Mouse (Mus musculus) olfactory bulb, adult 2 months (tissue): ENCODE data around the gene Gm49391. TPM values are rescaled to one million over a fixed set of nuclear protein-coding genes. Genes with fewer than 3 reads are reported as not detected.

Source experiments
- H3K27ac ChIP-seq: fragments of 200-500 bp; 2 replicates; pipeline ENCODE4 v1.5.1; 2012; ENCODE audit warnings: low read depth, low read length; ENCODE audit not compliant: insufficient read depth
- H3K4me1 ChIP-seq: fragments of 200-500 bp; 2 replicates; pipeline ENCODE4 v1.6.1; 2012; ENCODE audit warnings: low read length; ENCODE audit not compliant: control insufficient read depth, insufficient read depth
- H3K4me3 ChIP-seq: fragments of 200-500 bp; 2 replicates; pipeline ENCODE4 v1.5.1; 2012; ENCODE audit warnings: mild to moderate bottlenecking, low read depth, low read length, moderate library complexity; ENCODE audit not compliant: insufficient read depth
- CTCF ChIP-seq: fragments of 200-500 bp; IDR thresholded peaks from 2 replicates; pipeline ENCODE4 v1.5.1; 2012; ENCODE audit warnings: low read depth, mild to moderate bottlenecking, low read length, moderate library complexity; ENCODE audit not compliant: insufficient read depth
- POLR2A ChIP-seq: fragments of 200-500 bp; IDR thresholded peaks from 2 replicates; pipeline ENCODE4 v1.6.1; 2012; ENCODE audit warnings: mild to moderate bottlenecking, low read depth, low read length, moderate library complexity; ENCODE audit not compliant: insufficient read depth
- WGBS: fragments of 180-500 bp; shearing (Covaris S2); methylation state at CpG from one replicate; pipeline ENCODE4 v1.1.7; 2018; 5-methylcytosine and 5-hydroxymethylcytosine counted together
- polyA plus RNA-seq: library from polyadenylated mRNA; stranded (reverse); fragments of >200 nt; gene quantifications from 2 replicates; pipeline ENCODE4 v1.2.4, GENCODE M21; 2012; ENCODE audit warnings: low replicate concordance; ENCODE audit not compliant: missing spikeins, insufficient read depth, insufficient read length

Gm49391 gene
- polyA plus RNA-seq, 1 experiment = not detected

DNA sequence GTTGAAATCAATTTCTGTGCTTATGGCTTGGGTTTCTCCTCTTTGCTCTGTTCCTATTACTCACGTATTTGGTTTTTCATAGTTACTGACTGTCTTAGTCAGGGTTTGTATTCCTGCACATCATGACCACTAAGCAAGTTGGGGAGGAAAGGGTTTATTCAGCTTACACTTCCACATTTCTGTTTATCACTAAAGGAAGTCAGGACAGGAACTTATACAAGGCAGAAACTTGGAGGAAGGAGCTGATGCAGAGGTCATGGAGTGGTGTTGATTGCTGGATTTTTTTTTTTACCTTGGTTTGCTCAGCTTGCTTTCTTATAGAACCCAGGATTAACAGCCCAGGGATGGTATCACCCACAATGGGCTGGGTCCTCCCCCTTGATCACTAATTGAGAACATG is 44.1 kb downstream of the Gm49391 start:
- Histone ChIP-seq H3K4me3 (no peak overlapping the region), H3K4me1 (no peaks in the 10 kb centered on the region), H3K27ac (no peak overlapping the region)
- 92% methylated on average over 1 of the region's 1 CpGs for WGBS
- no peak for TF ChIP-seq POLR2A

DNA sequence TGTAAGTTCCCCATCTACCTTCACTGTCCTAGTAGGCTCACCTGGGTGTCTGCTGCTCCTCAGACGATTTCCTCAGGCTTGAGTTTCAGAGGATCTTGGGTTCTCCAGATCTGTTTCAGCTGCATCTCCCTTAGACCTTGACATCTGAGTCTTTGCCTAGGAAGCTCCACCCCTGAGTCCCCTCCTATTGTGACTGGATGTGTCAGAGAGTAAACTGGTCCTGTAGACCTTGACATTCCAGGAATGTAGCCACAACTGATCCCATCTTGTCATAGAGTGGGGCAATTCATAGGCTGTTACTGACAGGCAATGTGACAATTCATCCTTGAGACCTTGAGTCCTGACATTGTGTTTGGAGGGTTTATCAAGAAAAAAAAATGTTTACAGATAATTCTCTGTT is 72.1 kb downstream of the Gm49391 start, which contains the start of gene 4930486L24Rik:
4930486L24Rik (minus strand) TSS at position 195 of the 400 bp plus-strand sequence.
- H3K4me1 ChIP-seq = no peaks in the 10 kb centered on the region
- no peak within 1 kb of the TSS for H3K27ac ChIP-seq
- WGBS = 68% methylated on average over 1 of the region's 1 CpGs
- TF ChIP-seq POLR2A (no peak), CTCF (no peak)
- no peak within 1 kb of the TSS for H3K4me3 ChIP-seq

DNA sequence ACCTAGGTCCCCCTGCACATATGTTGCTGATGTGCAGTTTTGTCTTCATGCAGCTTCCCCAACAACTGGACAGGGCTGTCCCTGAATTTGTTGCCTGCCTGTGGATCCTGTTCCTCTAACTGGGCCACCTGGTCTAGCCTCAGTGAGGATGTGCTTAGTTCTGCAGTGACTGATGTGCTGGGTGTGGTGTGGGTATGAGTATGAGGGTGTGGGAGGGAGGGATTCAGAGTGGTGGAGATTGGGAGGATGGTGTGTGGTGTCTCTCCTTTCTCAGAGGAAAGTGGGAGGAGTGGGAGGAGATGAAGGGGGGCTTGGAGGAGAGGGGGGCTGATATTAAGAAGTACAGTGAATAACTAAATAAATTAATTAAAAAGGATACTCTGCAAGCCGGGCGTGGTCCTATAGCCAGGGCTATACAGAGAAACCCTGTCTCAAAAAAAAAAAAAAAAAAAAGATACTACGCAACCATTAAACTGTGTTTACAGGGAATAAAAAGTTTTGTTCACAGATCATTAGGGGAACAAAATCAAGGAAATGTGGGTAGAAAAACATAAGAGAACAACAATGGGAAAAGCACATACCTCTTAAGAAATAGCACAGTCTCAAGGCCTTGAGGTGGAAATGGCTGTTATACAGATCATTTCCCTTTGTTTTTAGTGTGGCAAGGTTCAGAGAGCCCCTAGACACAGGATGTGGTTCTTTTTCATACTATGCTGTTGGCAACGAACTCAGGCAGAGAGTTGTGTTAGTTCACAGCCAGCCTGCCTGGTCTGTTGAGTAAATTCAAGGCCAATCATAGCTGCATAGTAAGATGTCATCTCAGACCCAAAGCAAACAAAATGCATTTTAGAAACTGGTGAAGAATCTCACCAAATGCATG is 87.9 kb downstream of the Gm49391 start:
- WGBS = 81% methylated on average over 4 of the region's 4 CpGs
- no peak overlapping the region for H3K4me3 ChIP-seq

More for the DNA sequence above, 87.9 kb downstream of the Gm49391 start:
- TF ChIP-seq POLR2A = no peak
- TF ChIP-seq CTCF = no peak
- Histone ChIP-seq H3K27ac (no peak overlapping the region), H3K4me1 (no peaks in the 10 kb centered on the region)

Other genes with a start within 250 kb of the Gm49391 start
- not detected in 2 replicates for gene BC051665, start 150.2 kb downstream of the Gm49391 start, polyA plus RNA-seq
- gene Ctsll3, start 133.7 kb downstream of the Gm49391 start, polyA plus RNA-seq = not detected in 2 replicates
- not detected in 2 replicates for gene 4930486L24Rik, start 72.1 kb downstream of the Gm49391 start, polyA plus RNA-seq
- gene Gm49392, start 39.7 kb downstream of the Gm49391 start, polyA plus RNA-seq = not detected in 2 replicates
- not detected in 2 replicates for gene Ctla2b, start 39.1 kb downstream of the Gm49391 start, polyA plus RNA-seq
- not detected in 2 replicates for gene Tpbpb, start 31.7 kb downstream of the Gm49391 start, polyA plus RNA-seq
- not detected in 2 replicates for gene Gm49393, start 981 bp downstream of the Gm49391 start, polyA plus RNA-seq
- gene Ctla2a, start 54 bp upstream of the Gm49391 start, polyA plus RNA-seq = not detected in 2 replicates
- not detected in 2 replicates for gene Tpbpa, start 5.4 kb upstream of the Gm49391 start, polyA plus RNA-seq
- gene Ctsj, start 69.4 kb upstream of the Gm49391 start, polyA plus RNA-seq = not detected in 2 replicates
- not detected in 2 replicates for gene Ctsq, start 104.1 kb upstream of the Gm49391 start, polyA plus RNA-seq
- not detected in 2 replicates for gene Ctsr, start 227.7 kb upstream of the Gm49391 start, polyA plus RNA-seq